Mouse (Mus musculus) heart, embryonic 16.5 days (tissue): Measurements from ENCODE around the gene Sinhcaf. TPM values are rescaled to one million over a fixed set of nuclear protein-coding genes. Genes with fewer than 3 reads are reported as not detected.
"Not testable (repeated sequence)": the region's sequence is repeated elsewhere in the genome, so short reads cannot be mapped to it uniquely, and the experiment has no call there.

Experiments
- ATAC-seq: fragments of 200-750 bp; cut with Nextera tagmentation; replicated peaks from 2 replicates; pipeline ENCODE4 v1.8.0; 2017; ENCODE audit warnings: moderate number of reproducible peaks; ENCODE audit not compliant: insufficient read depth, low FRiP score; ENCODE audit errors: extremely low read depth
- H3K27ac ChIP-seq: fragments of 300-500 bp; sonication (generic); 2 replicates; pipeline ENCODE4 v1.5.1; 2014; ENCODE audit warnings: mild to moderate bottlenecking, low read length, control low read depth, moderate library complexity
- H3K27me3 ChIP-seq: fragments of 300-500 bp; sonication (generic); 2 replicates; pipeline ENCODE4 v1.6.1; 2014; ENCODE audit warnings: low read length, mixed read lengths; ENCODE audit not compliant: control insufficient read depth, insufficient read depth
- H3K36me3 ChIP-seq: fragments of 300-500 bp; sonication (generic); 2 replicates; pipeline ENCODE4 v1.6.1; 2014; ENCODE audit not compliant: control insufficient read depth, insufficient read depth
- H3K4me1 ChIP-seq: fragments of 300-500 bp; sonication (generic); 2 replicates; pipeline ENCODE4 v1.6.1; 2014; ENCODE audit warnings: low read length, mixed read lengths; ENCODE audit not compliant: control insufficient read depth, insufficient read depth
- H3K4me2 ChIP-seq: fragments of 300-500 bp; sonication (generic); 2 replicates; pipeline ENCODE4 v1.6.1; 2014; ENCODE audit warnings: low read depth, mild to moderate bottlenecking, control low read depth, low read length
- H3K4me3 ChIP-seq: fragments of 300-500 bp; sonication (generic); 2 replicates; pipeline ENCODE4 v1.5.1; 2014; ENCODE audit warnings: mild to moderate bottlenecking, control low read depth, low read length
- H3K9ac ChIP-seq: fragments of 300-500 bp; sonication (generic); 2 replicates; pipeline ENCODE4 v1.6.1; 2014; ENCODE audit warnings: low read length, control low read depth
- H3K9me3 ChIP-seq: fragments of 300-500 bp; sonication (generic); replicated peaks from 2 replicates; pipeline ENCODE4 v1.6.1; 2016; ENCODE audit warnings: low read length; ENCODE audit not compliant: control insufficient read depth
- WGBS: fragments of 180-500 bp; shearing (Covaris S2); extraction: QIAGEN DNeasy Blood & Tissue Kit; methylation state at CpG from one replicate; pipeline ENCODE4 v1.1.7; 2014; 5-methylcytosine and 5-hydroxymethylcytosine counted together
- polyA plus RNA-seq: library from polyadenylated mRNA; unstranded; fragments of >200 nt; fragmentation: Nextera tagmentation; extraction: Ambion mirVana; gene quantifications from 2 replicates; pipeline ENCODE4 v1.2.1, GENCODE M21; 2015

Sinhcaf gene
- polyA plus RNA-seq, 1 experiment from 2014 or later: 56.3 TPM

- ATAC-seq: not testable (repeated sequence)
These were observed 5.9 kb downstream of the Sinhcaf start for GRCm38 (mm10) chr6:148940383-148940782.

DNA sequence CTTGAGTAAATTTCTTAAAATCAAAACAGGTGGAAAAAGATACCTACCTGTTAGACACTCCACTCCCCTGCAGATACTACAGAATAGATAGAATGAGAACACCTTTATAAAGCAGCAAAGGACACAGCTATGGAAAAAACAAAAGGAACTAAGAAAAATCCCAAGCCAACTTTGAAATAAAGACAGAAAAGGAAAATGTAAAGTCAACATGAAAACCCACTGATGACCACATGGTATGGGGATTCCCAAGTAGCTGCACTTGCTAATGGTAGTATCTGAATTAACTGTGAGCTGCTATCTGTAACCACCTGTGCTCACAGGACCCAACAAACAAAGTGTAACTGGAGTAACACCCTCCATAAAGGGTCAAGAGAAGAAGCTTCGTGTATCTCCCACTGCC lies 8.6 kb downstream of the Sinhcaf start:
- H3K27me3 ChIP-seq: no peaks in the 10 kb centered on the region
- no peak overlapping the region for H3K27ac ChIP-seq
- H3K4me2 ChIP-seq: no peak overlapping the region
- ATAC-seq: no peak
- no peak overlapping the region for H3K4me3 ChIP-seq
- H3K36me3 ChIP-seq: no peaks in the 10 kb centered on the region
- H3K4me1 ChIP-seq: peaks cover 8% of the 10 kb centered on the region
- H3K9ac ChIP-seq: no peak overlapping the region
- WGBS: 52% methylated on average over 1 of the region's 1 CpGs
- H3K9me3 ChIP-seq: no peaks in the 10 kb centered on the region

More at GRCm38 (mm10) chr6:148940383-148940782, 5.9 kb downstream of the Sinhcaf start:
- not testable (repeated sequence) for H3K27me3 ChIP-seq, H3K27ac ChIP-seq, H3K9me3 ChIP-seq, H3K4me3 ChIP-seq, H3K36me3 ChIP-seq, H3K9ac ChIP-seq, H3K4me2 ChIP-seq, H3K4me1 ChIP-seq
- WGBS: 73% methylated on average over 2 of the region's 3 CpGs

DNA sequence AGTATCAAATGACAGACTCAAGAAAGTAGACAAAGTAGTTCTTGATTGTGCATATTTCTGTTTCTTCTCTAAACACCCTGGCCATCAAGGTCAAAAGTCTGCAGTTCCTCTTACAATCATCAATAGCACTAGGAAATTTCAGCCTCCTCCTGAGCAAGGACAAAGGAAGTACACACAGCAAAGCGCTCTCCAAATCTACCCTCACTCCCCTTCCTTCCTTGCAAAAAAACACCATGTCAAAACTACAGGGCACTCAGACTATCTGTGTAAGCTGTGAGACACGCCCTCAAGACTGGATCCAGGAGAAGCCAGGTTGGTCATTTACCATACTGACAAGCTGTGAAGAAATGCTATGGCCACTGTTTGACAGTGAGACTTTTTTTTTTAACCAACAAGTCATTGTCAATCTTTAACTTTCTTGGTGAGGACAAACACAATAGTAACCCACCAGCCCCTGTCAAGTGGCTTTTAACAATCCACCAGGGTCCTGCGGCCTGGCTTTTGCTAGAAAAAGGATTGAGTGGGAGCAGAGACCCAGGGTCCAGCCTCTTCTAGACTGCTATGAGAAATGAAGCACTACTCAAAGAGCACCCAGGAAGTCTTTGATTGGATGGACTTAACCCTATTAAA lies 11.2 kb downstream of the Sinhcaf start:
- Histone ChIP-seq H3K4me3 (no peak overlapping the region), H3K9me3 (no peaks in the 10 kb centered on the region), H3K27me3 (no peaks in the 10 kb centered on the region), H3K4me1 (peaks cover 8% of the 10 kb centered on the region), H3K36me3 (peaks cover 14% of the 10 kb centered on the region), H3K4me2 (no peak overlapping the region), H3K9ac (no peak overlapping the region), H3K27ac (no peak overlapping the region)
- WGBS: 62% methylated on average over 3 of the region's 3 CpGs
- ATAC-seq: no peak

- Histone ChIP-seq H3K27me3 (no peaks in the 10 kb centered on the region), H3K9me3 (no peaks in the 10 kb centered on the region), H3K4me3 (no peak overlapping the region), H3K4me2 (no peak overlapping the region), H3K4me1 (peaks cover 5% of the 10 kb centered on the region), H3K36me3 (peaks cover 35% of the 10 kb centered on the region), H3K27ac (no peak overlapping the region), H3K9ac (no peak overlapping the region)
- WGBS: 91% methylated on average over 6 of the region's 6 CpGs
- no peak for ATAC-seq
These were observed 15.0 kb downstream of the Sinhcaf start for GRCm38 (mm10) chr6:148931281-148931680.

DNA sequence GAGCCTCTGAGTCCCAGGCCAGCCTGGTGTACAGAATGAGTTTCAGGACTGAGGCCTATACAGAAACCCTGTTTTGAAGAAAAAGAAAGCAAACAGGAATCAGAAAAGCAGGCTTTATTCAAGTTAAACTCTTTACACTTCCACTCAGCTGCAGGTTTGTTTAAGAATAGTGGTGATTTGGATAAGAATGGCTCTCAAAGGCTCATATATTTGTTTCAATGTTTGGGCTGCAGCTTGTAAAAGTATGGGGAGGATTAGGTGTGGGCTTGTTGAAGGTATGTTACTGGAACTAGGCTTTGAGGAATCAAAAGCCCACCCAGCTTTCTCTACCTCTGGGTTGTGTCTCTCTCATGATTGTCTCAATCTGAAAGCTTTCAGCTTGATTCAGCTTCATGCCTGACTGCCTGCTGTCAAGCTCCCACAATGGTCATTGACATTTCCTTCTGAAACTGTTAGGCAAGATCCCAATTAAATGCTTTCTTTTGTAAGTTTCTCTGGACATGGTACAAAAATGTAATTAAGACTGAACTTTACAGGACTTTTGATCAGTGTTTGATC lies 27.3 kb downstream of the Sinhcaf start:
- H3K9me3 ChIP-seq: no peaks in the 10 kb centered on the region
- no peaks in the 10 kb centered on the region for H3K27me3 ChIP-seq
- H3K4me2 ChIP-seq: no peak overlapping the region
- no peaks in the 10 kb centered on the region for H3K4me1 ChIP-seq
- H3K36me3 ChIP-seq: peaks cover 14% of the 10 kb centered on the region
- no peak overlapping the region for H3K9ac ChIP-seq
- no peak overlapping the region for H3K4me3 ChIP-seq
- ATAC-seq: no peak
- H3K27ac ChIP-seq: no peak overlapping the region

GRCm38 (mm10) chr6:148917672-148918071 lies 28.6 kb downstream of the Sinhcaf start:
- H3K4me2 ChIP-seq: no peak overlapping the region
- WGBS: 80% methylated on average over 1 of the region's 1 CpGs
- H3K9ac ChIP-seq: no peak overlapping the region
- H3K27ac ChIP-seq: no peak overlapping the region
- no peak overlapping the region for H3K4me3 ChIP-seq
- H3K36me3 ChIP-seq: peaks cover 10% of the 10 kb centered on the region
- H3K4me1 ChIP-seq: no peaks in the 10 kb centered on the region
- no peaks in the 10 kb centered on the region for H3K27me3 ChIP-seq
- no peaks in the 10 kb centered on the region for H3K9me3 ChIP-seq
- no peak for ATAC-seq

GRCm38 (mm10) chr6:148916817-148917216 lies 29.4 kb downstream of the Sinhcaf start:
- no peak for ATAC-seq
- no peak overlapping the region for H3K9ac ChIP-seq
- no peaks in the 10 kb centered on the region for H3K9me3 ChIP-seq
- H3K4me1 ChIP-seq: no peaks in the 10 kb centered on the region
- no peaks in the 10 kb centered on the region for H3K27me3 ChIP-seq
- no peak overlapping the region for H3K4me3 ChIP-seq
- peaks cover 10% of the 10 kb centered on the region for H3K36me3 ChIP-seq
- no peak overlapping the region for H3K27ac ChIP-seq
- no peak overlapping the region for H3K4me2 ChIP-seq
- 35% methylated on average over 3 of the region's 3 CpGs for WGBS

DNA sequence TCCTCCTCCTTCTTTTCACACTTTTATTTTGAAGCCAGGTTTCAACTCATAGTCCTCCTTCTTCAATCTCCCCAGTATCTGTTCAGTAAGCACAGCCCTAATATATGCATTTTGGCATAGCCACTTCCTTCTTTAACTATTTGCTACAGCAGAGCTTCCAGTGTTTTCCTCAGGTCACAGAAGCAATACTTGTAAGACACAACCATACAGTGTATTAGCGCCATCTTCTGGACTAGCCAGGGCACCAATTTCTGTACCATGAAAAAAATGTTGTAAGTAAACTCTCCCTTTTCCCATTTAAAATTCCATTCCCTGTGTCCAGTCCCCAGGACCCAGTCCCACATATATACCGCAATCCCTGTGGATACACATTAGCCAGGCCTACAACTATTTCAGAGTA lies 32.3 kb downstream of the Sinhcaf start:
- Histone ChIP-seq H3K9ac (no peak overlapping the region), H3K4me1 (no peaks in the 10 kb centered on the region), H3K27ac (no peak overlapping the region), H3K4me3 (no peak overlapping the region), H3K4me2 (no peak overlapping the region), H3K27me3 (no peaks in the 10 kb centered on the region), H3K9me3 (no peaks in the 10 kb centered on the region), H3K36me3 (no peaks in the 10 kb centered on the region)
- ATAC-seq: no peak
- WGBS: 5% methylated on average over 2 of the region's 2 CpGs

GRCm38 (mm10) chr6:148911906-148912305 lies 34.4 kb downstream of the Sinhcaf start:
- H3K27me3 ChIP-seq, H3K4me3 ChIP-seq, H3K36me3 ChIP-seq, H3K27ac ChIP-seq, ATAC-seq, H3K9ac ChIP-seq, H3K9me3 ChIP-seq, H3K4me2 ChIP-seq, H3K4me1 ChIP-seq: not testable (repeated sequence)
- 70% methylated on average over 8 of the region's 8 CpGs for WGBS
